Mouse (Mus musculus) kidney, embryonic 16.5 days (tissue): ENCODE data around the gene Haghl. TPM values are rescaled to one million over a fixed set of nuclear protein-coding genes. Genes with fewer than 3 reads are reported as not detected.
"Not testable (repeated sequence)": the region's sequence is repeated elsewhere in the genome, so short reads cannot be mapped to it uniquely, and the experiment has no call there.

Experiments
- ATAC-seq: fragments of 200-750 bp; cut with Nextera tagmentation; 2 replicates; pipeline ENCODE4 v1.8.0; 2017; ENCODE audit warnings: moderate TSS enrichment; ENCODE audit not compliant: low FRiP score, low TSS enrichment
- H3K27ac ChIP-seq: fragments of 300-500 bp; sonication (generic); 2 replicates; pipeline ENCODE4 v1.5.1; 2014; ENCODE audit warnings: low read length
- H3K27me3 ChIP-seq: fragments of 300-500 bp; sonication (generic); 2 replicates; pipeline ENCODE4 v1.6.1; 2014; ENCODE audit warnings: low read length, control low read depth, mixed read lengths; ENCODE audit not compliant: insufficient read depth
- H3K36me3 ChIP-seq: fragments of 300-500 bp; sonication (generic); 2 replicates; pipeline ENCODE4 v1.6.1; 2014; ENCODE audit warnings: low read length, control low read depth, mixed read lengths; ENCODE audit not compliant: insufficient read depth
- H3K4me1 ChIP-seq: fragments of 300-500 bp; sonication (generic); 2 replicates; pipeline ENCODE4 v1.6.1; 2014; ENCODE audit warnings: low read length, control low read depth, mixed read lengths; ENCODE audit not compliant: insufficient read depth
- H3K4me2 ChIP-seq: fragments of 300-500 bp; sonication (generic); replicated peaks from 2 replicates; pipeline ENCODE4 v1.6.1; 2014; ENCODE audit warnings: low read depth, low read length
- H3K4me3 ChIP-seq: fragments of 300-500 bp; sonication (generic); 2 replicates; pipeline ENCODE4 v1.5.1; 2014; ENCODE audit warnings: mild to moderate bottlenecking, low read length
- H3K9ac ChIP-seq: fragments of 300-500 bp; sonication (generic); replicated peaks from 2 replicates; pipeline ENCODE4 v1.6.1; 2014; ENCODE audit warnings: low read length
- H3K9me3 ChIP-seq: fragments of 300-500 bp; sonication (generic); 2 replicates; pipeline ENCODE4 v1.6.1; 2016; ENCODE audit warnings: low read length, control low read depth
- WGBS: fragments of 180-500 bp; shearing (Covaris S2); extraction: QIAGEN DNeasy Blood & Tissue Kit; methylation state at CpG from one replicate; pipeline ENCODE4 v1.1.7; 2014; 5-methylcytosine and 5-hydroxymethylcytosine counted together
- polyA plus RNA-seq: library from polyadenylated mRNA; unstranded; fragments of >200 nt; fragmentation: Nextera tagmentation; extraction: Ambion mirVana; gene quantifications from 2 replicates; pipeline ENCODE4 v1.2.1, GENCODE M21; 2015

Haghl gene
- polyA plus RNA-seq, 1 experiment from 2014 or later = 83.7 TPM

GRCm38 (mm10) chr17:25818851-25819780 lies 33.6 kb upstream of the Haghl start:
- Histone ChIP-seq H3K36me3 (no peaks in the 10 kb centered on the region), H3K9me3 (no peaks in the 10 kb centered on the region), H3K9ac (0 out of 2 replicates have a peak overlapping the region, but pooled peaks have one; percentile 22), H3K27me3 (peaks cover 46% of the 10 kb centered on the region), H3K4me1 (peaks cover 9% of the 10 kb centered on the region; the same call in 1 of the 2 replicates), H3K4me3 (peak overlapping the region; percentile 28), H3K4me2 (peak overlapping the region; percentile 47), H3K27ac (no peak overlapping the region)
- WGBS = 4% methylated on average over 46 of the region's 46 CpGs
- peak; percentile 17; the same call in 1 of the 2 replicates for ATAC-seq

GRCm38 (mm10) chr17:25817662-25818061 lies 32.2 kb upstream of the Haghl start:
- no peak overlapping the region for H3K4me3 ChIP-seq
- H3K4me1 ChIP-seq = 0 out of 2 replicates have a peak, but pooled peaks cover 5% of the 10 kb centered on the region
- H3K27ac ChIP-seq = no peak overlapping the region
- H3K4me2 ChIP-seq = no peak overlapping the region
- WGBS = 87% methylated on average over 11 of the region's 11 CpGs
- H3K36me3 ChIP-seq = no peaks in the 10 kb centered on the region
- no peaks in the 10 kb centered on the region for H3K9me3 ChIP-seq
- no peak for ATAC-seq
- H3K27me3 ChIP-seq = peaks cover 49% of the 10 kb centered on the region
- H3K9ac ChIP-seq = no peak overlapping the region

GRCm38 (mm10) chr17:25813471-25813870 lies 28.0 kb upstream of the Haghl start:
- Histone ChIP-seq H3K4me1 (peaks cover 10% of the 10 kb centered on the region; the same call in 1 of the 2 replicates), H3K27ac (no peak overlapping the region), H3K4me2 (no peak overlapping the region), H3K9me3 (no peaks in the 10 kb centered on the region), H3K27me3 (peaks cover 55% of the 10 kb centered on the region), H3K9ac (no peak overlapping the region), H3K4me3 (no peak overlapping the region), H3K36me3 (no peaks in the 10 kb centered on the region)
- peak; percentile 49 for ATAC-seq
- under 1% methylated on average over 19 of the region's 20 CpGs for WGBS

- Histone ChIP-seq H3K27me3 (peaks cover 51% of the 10 kb centered on the region), H3K9ac (no peak overlapping the region), H3K9me3 (no peaks in the 10 kb centered on the region), H3K36me3 (no peaks in the 10 kb centered on the region), H3K27ac (no peak overlapping the region), H3K4me2 (no peak overlapping the region), H3K4me3 (no peak overlapping the region), H3K4me1 (peaks cover 10% of the 10 kb centered on the region; the same call in 1 of the 2 replicates)
- WGBS = 77% methylated on average over 4 of the region's 4 CpGs
- ATAC-seq = no peak
Observed at GRCm38 (mm10) chr17:25810890-25811289, 25.4 kb upstream of the Haghl start.

DNA sequence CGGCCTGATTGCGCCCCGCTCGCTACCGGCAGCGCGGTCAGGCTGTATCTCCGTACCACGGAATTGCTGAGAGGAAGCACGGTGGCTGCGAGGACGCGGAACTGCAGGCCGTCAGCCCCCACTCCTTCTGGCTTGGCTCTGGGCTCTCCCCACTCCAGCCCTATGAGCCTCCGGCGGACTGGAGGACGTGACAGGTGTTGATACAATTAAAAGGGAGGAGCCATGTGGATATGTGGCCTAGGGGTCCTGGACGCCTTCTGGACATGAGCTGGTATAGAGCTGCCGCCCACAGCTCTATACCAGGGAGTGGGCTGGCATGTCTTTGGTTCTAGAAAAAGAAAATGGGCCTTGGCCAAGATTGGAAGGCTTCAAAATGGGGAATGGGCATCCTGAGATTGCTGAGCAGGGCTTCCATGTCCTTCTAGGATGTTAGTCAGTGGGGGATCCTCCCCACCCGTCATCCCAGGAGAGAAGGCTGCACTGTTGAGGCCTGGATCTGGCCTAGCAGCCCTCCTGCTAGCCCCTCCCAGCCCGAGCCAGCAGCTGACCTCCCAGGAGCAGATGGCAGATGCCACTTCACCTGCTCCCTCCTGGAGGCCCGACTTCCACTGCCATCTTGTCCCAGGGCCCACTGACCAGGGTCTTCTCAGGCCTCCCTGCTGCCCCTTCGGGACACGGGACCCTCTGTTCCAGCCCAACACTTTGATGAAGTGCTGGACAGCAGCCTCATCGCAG lies 24.3 kb upstream of the Haghl start:
- no peaks in the 10 kb centered on the region for H3K9me3 ChIP-seq
- peak overlapping the region; percentile 97 for H3K4me2 ChIP-seq
- H3K27me3 ChIP-seq = peaks cover 47% of the 10 kb centered on the region
- H3K4me3 ChIP-seq = peak overlapping the region; percentile 63
- H3K27ac ChIP-seq = no peak overlapping the region
- ATAC-seq = peak; percentile 46
- no peaks in the 10 kb centered on the region for H3K36me3 ChIP-seq
- H3K4me1 ChIP-seq = peaks cover 10% of the 10 kb centered on the region; the same call in 1 of the 2 replicates
- 7% methylated on average over 23 of the region's 25 CpGs for WGBS
- peak overlapping the region; percentile 62 for H3K9ac ChIP-seq

DNA sequence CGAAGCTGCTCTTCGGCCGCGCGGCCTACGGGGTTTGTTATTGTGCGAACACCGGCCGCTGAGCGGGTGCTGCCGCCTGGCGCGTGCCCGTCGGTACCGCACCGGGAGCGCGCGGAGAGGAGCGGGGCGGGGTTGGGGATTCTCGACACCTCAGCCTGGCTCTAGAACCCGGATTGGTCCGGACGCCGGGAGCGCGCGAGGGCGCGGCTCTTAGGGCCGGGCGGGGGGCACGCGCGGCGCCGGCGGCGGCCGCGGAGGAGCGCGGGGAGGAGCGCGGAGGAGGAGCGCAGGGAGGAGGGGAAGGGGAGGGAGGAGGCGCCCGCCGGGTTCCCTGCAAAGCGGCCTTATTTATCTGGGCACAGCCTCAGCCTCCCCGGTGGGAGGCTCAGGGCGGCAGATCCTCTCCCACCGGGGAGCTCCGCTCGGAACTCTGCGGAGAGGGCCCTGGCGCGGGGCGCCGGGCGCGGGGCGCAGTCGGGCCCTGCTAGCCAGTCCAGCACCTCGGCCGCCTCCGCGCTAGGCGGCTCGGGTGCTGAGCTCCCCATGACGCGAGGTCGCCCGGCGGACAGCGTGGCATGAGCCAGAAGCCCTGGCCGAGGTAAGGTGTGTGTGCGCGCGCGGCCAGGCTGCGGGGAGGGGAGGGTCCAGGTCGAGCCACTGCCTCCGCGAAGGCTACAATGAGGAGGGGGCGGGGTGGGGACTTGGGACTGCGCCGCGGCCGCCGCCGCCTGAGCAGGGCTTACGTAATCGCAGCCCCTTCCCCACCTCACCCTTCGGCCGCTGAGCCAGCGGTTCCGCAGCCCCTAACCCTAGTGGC lies 23.5 kb upstream of the Haghl start, which contains the start of gene Fbxl16:
Gene Fbxl16, plus strand, starts transcription at position 297 of the 817 bp plus-strand sequence.
- ATAC-seq = peak; percentile 72
- Histone ChIP-seq H3K9ac (peak within 1 kb of the TSS; percentile 62), H3K36me3 (no peaks in the 10 kb centered on the region), H3K9me3 (no peaks in the 10 kb centered on the region), H3K4me2 (peak within 1 kb of the TSS; percentile 97), H3K4me3 (peak within 1 kb of the TSS; percentile 63), H3K27ac (no peak within 1 kb of the TSS), H3K27me3 (peaks cover 43% of the 10 kb centered on the region), H3K4me1 (peaks cover 10% of the 10 kb centered on the region; the same call in 1 of the 2 replicates)
- WGBS = under 1% methylated on average over 80 of the region's 100 CpGs

GRCm38 (mm10) chr17:25808028-25808427 lies 22.6 kb upstream of the Haghl start:
- no peaks in the 10 kb centered on the region for H3K9me3 ChIP-seq
- H3K9ac ChIP-seq = no peak overlapping the region
- no peaks in the 10 kb centered on the region for H3K36me3 ChIP-seq
- no peak overlapping the region for H3K27ac ChIP-seq
- H3K4me2 ChIP-seq = 0 out of 2 replicates have a peak overlapping the region, but pooled peaks have one; percentile 97
- H3K27me3 ChIP-seq = peaks cover 49% of the 10 kb centered on the region
- 29% methylated on average over 5 of the region's 5 CpGs for WGBS
- ATAC-seq = no peak
- peak overlapping the region; percentile 63; the same call in 1 of the 2 replicates for H3K4me3 ChIP-seq
- H3K4me1 ChIP-seq = peaks cover 10% of the 10 kb centered on the region; the same call in 1 of the 2 replicates

- Histone ChIP-seq H3K4me1 (peaks cover 10% of the 10 kb centered on the region; the same call in 1 of the 2 replicates), H3K27me3 (peaks cover 47% of the 10 kb centered on the region)
- not testable (repeated sequence) for H3K4me2 ChIP-seq, H3K27ac ChIP-seq, H3K9me3 ChIP-seq, H3K36me3 ChIP-seq, H3K4me3 ChIP-seq, ATAC-seq, H3K9ac ChIP-seq
- 50% methylated on average over 2 of the region's 2 CpGs for WGBS
Observed at GRCm38 (mm10) chr17:25807452-25807851, 22.0 kb upstream of the Haghl start.

DNA sequence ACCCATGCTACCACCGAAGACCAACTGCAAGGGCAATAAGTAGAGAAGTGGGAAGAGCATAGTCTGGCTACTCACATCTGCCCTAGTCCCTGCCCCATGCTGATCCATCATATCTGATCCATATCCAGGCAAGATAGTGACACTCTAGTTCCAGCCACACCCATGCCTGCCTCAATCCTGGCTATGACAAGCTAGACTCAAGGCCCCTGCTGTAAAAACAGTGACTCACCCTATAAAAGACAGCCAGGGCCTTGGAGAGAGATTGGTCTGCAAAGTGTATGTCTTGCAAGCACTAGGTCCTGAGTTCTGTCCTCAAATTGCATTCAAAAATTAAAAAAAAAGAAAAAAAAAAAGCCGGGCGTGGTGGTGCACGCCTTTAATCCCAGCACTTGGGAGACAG lies 21.0 kb upstream of the Haghl start:
- no peaks in the 10 kb centered on the region for H3K9me3 ChIP-seq
- no peaks in the 10 kb centered on the region for H3K36me3 ChIP-seq
- no peak overlapping the region for H3K4me2 ChIP-seq
- no peak for ATAC-seq
- no peak overlapping the region for H3K9ac ChIP-seq
- no peak overlapping the region for H3K4me3 ChIP-seq
- H3K27ac ChIP-seq = no peak overlapping the region
- H3K27me3 ChIP-seq = peaks cover 42% of the 10 kb centered on the region
- 80% methylated on average over 4 of the region's 4 CpGs for WGBS
- peaks cover 10% of the 10 kb centered on the region; the same call in 1 of the 2 replicates for H3K4me1 ChIP-seq
